Mouse (Mus musculus): ENCODE measurements around the gene Hs2st1. TPM values are rescaled to one million over a fixed set of nuclear protein-coding genes. Genes with fewer than 3 reads are reported as not detected.
A peak's percentile ranks its signal among the peaks of the same experiment; 100 is the strongest.

Gene Hs2st1
- total RNA-seq, 2 experiments from 2014 or later, result 50.8 to 51.1 TPM

GRCm38 (mm10) chr3:144555144-144555543 is 14.8 kb downstream of the Hs2st1 start:
- DNase-seq (ENCODE audit: low spot score in 2 of 2), result no peak

- no peak for DNase-seq (ENCODE audit: low spot score in 2 of 2)
Observed at GRCm38 (mm10) chr3:144554503-144554902, 15.5 kb downstream of the Hs2st1 start.

DNA sequence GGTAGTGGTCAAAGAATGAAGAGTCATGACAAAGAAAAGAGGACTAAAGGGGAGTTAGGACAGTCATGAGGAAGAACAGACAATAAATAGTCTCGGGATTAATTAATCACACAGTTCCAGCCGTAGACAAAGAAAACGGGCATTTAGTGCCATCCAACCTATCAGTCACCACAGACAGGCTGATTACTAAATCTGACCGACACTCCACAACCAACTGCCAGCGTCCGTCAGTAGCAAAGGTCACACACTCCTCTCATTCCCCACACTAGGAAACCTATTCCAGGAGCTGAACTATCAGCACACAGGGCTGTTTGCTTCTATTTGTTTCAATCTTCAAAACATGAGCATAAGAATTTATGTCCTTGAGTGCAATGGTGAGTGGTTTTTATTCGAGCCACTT is 16.0 kb downstream of the Hs2st1 start:
- no peak for DNase-seq (ENCODE audit: low spot score in 2 of 2)

- no peak for DNase-seq (ENCODE audit: low spot score in 2 of 2)
Observed at GRCm38 (mm10) chr3:144551416-144551815, 18.6 kb downstream of the Hs2st1 start.

GRCm38 (mm10) chr3:144550659-144551058 is 19.3 kb downstream of the Hs2st1 start:
- DNase-seq (ENCODE audit: low spot score in 2 of 2), result no peak

DNA sequence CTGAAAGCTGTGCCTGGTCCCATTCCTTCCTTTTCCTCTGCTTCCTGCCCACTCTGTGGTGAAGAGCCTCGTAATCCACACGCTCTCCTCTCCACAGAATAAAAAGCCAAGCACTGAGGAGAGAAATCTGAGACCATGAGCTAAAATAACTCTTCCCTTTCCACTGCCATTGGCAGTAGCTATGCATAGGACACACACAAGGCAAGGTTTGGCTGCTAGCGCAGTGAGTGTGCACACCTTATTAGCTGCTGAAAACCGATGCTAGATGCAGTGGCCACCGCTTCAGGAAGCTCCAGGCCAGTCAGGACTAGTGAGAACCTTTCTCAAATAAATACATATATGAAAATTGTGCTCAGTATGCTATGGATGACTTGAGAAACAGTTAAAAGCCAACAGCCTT is 19.9 kb downstream of the Hs2st1 start:
- no peak for DNase-seq (ENCODE audit: low spot score in 2 of 2)

DNA sequence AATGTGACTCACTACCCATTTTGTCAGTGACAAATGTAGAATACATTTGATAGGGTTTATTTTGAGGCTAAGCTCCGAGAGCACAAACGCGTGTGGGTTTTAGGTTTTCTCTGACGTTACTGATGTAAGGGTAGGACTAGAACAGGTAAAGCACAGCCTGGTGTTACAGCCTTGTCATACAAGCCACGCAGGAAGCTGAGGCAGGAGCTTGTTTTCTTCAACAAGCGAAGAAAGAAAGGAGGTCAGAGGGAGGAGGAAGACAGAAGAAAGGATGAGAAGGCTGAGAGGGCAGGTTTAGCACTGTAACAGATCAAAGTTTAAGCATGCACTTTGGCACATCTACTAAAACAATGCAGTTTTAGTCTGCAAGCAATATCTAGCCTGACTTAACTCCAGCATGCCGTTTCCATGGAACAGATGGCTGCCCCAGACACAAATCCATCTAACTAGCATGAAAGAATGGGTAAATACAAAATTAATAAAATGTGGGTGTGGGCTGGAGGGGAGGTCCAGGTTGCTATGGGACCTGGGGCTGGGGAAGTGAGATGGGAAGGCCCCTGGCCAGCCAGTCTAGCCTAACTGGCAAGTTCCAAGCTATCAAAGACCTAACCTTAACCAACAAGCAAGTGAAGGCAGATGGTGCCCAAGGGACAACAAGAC is 21.7 kb downstream of the Hs2st1 start:
- no peak for DNase-seq (ENCODE audit: low spot score in 2 of 2)

DNA sequence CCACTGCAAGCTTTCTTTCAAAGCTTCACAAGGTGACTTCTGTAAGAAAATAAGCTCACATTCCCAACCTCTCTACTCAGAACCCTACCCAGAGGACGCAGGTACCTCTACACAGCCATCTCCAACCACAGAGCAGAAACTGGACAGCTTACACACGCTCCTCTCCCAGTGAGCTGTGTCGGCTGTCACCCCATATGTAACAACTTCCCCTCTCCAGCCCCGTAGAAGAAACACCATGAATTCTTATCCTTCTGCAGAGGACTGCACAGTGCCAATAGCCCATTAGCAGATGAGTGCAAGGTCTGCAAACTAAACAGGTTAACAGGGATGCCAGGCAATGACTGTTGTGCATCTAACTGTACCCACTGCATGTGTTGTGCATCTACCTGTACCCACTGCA is 23.5 kb downstream of the Hs2st1 start:
- DNase-seq (ENCODE audit: low spot score in 2 of 2), result no peak

DNA sequence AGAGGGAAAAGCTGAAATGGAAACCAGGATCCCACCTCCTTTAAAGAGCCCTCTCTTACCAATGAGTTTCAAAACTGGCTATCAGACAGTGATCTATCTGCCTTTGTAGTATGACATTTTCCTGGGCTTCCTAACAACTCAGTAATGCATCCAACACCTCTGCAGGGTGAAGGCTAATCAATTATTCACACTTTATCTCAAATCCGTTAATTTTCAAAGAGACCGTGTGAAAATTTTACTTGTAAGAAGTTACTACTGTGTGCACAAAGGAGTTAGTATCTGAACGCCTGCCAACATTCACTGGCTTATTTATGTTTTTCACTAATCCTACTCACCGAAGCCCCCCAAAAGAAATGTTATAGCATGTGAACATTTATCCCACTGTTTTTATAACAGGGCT is 24.1 kb downstream of the Hs2st1 start:
- DNase-seq (ENCODE audit: low spot score in 2 of 2), result no peak

GRCm38 (mm10) chr3:144545152-144545551 is 24.8 kb downstream of the Hs2st1 start:
- DNase-seq (ENCODE audit: low spot score in 2 of 2), result no peak

GRCm38 (mm10) chr3:144541906-144542438 is 28.0 kb downstream of the Hs2st1 start:
- no peak for DNase-seq (ENCODE audit: low spot score in 2 of 2)

- DNase-seq (ENCODE audit: low spot score in 2 of 2), result no peak
Observed at GRCm38 (mm10) chr3:144540805-144541204, 29.2 kb downstream of the Hs2st1 start.

- no peak for DNase-seq (ENCODE audit: low spot score in 2 of 2)
Observed at GRCm38 (mm10) chr3:144539051-144539450, 30.9 kb downstream of the Hs2st1 start.

DNA sequence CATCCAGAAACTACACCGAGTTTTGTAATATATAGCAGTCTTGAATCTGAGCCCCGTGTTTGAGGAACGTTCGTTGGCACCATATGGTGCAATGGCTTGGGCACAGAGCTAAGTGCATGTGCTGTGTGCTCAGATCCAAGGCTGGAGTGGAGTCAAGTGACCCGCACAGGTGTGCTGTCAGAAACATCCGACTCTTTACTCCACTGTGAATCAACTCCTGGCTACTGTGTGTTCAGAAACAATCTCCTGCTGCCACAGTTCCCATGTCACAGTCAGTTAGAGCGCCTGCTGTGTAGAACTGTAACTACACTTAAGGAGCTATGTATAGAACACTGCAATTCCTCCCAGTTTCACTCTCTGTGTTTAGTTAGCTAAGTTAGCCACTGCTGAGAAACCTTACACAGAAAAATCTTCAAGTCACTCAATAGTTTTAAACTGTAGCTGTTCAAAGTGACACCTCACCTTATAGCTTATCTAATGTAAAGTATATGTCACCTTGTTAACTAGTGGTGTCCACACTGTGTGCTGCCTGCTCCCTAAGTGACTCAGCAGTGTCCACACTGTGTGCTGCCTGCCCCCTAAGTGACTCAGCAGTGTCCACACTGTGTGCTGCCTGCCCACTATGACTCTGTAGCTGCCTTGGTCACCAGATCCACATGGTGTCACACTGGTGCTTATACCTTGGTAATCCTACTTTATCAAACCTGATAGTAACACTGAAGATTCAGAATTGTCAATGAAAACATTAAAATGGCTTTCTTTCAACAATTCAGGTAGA is 32.7 kb downstream of the Hs2st1 start:
- peak in 1 of 2 experiments; percentile 45 for DNase-seq (ENCODE audit: low spot score in 2 of 2)

GRCm38 (mm10) chr3:144535056-144535455 is 34.9 kb downstream of the Hs2st1 start:
- DNase-seq (ENCODE audit: low spot score in 2 of 2), result no peak

GRCm38 (mm10) chr3:144531023-144531422 is 39.0 kb downstream of the Hs2st1 start:
- no peak for DNase-seq (ENCODE audit: low spot score in 2 of 2)

- no peak for DNase-seq (ENCODE audit: low spot score in 2 of 2)
Observed at GRCm38 (mm10) chr3:144527918-144528317, 42.1 kb downstream of the Hs2st1 start.

GRCm38 (mm10) chr3:144519581-144520272 is 50.3 kb downstream of the Hs2st1 start:
- DNase-seq (ENCODE audit: low spot score in 2 of 2), result no peak

GRCm38 (mm10) chr3:144518917-144519316 is 51.1 kb downstream of the Hs2st1 start:
- no peak for DNase-seq (ENCODE audit: low spot score in 2 of 2)

DNA sequence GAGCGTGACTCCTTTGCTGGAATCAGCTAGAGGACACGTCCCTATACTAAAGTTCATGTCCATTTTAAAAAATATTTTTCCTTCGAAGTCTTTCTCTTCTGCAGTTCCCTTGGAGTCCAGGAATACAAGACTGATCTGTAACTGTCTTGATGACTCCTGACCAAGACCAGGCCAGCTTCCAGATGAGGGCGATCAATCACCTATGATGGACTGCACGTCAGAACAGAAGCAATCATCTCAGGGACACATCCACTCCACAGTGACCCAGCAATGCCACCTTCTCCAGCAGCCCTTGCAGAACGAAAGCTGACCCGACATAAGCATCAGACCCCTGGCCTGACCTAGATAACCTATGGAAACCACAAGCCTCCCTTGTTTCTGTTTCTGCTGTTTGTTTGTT is 54.7 kb downstream of the Hs2st1 start:
- no peak for DNase-seq (ENCODE audit: low spot score in 2 of 2)

GRCm38 (mm10) chr3:144514122-144514505 is 55.9 kb downstream of the Hs2st1 start:
- no peak for DNase-seq (ENCODE audit: low spot score in 2 of 2)

Data from left cerebral cortex, adult 18-20 months (tissue).